Mouse (Mus musculus): ENCODE results near the gene Gm11037. TPM values are rescaled to one million over a fixed set of nuclear protein-coding genes. Genes with fewer than 3 reads are reported as not detected.

The Gm11037 gene
- polyA plus RNA-seq, 1 experiment from 2014 or later = not detected

DNA sequence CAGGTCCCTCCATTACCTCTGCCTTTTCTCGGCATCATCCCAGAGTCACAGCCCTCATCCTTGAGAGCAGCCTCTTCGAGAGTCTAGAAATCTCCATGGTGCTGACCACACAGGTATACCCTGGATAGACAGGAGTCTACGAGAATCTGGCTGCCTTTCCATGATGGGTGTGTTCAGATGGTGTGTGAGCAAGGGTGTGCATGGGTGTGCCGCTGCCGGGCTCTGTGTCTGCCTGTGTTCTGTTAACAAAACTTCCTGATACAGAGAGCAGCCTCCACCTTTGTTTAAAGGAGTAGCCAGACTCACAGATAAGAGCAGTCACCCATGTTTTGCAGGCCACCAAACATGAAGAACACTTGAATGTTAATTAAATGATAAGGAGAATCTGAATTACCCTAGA is 3.5 kb upstream of the Gm11037 start:
- H3K36me3 ChIP-seq = no peaks in the 10 kb centered on the region
- peak overlapping the region; percentile 80; the same call in 1 of the 2 replicates for H3K4me2 ChIP-seq
- H3K4me3 ChIP-seq = no peak overlapping the region
- 57% methylated on average over 5 of the region's 5 CpGs for WGBS
- no peak overlapping the region; the same call in none of the 2 replicates for H3K27ac ChIP-seq (ENCODE audit: poor library complexity, severe bottlenecking)
- H3K9ac ChIP-seq = no peak overlapping the region
- no peak for ATAC-seq (ENCODE audit: insufficient number of reproducible peaks, low FRiP score)
- no peaks in the 10 kb centered on the region for H3K9me3 ChIP-seq (replicated peaks)
- H3K4me1 ChIP-seq (replicated peaks) = peaks cover 58% of the 10 kb centered on the region
- peaks cover 13% of the 10 kb centered on the region; the same call in 1 of the 2 replicates for H3K27me3 ChIP-seq (replicated peaks)

DNA sequence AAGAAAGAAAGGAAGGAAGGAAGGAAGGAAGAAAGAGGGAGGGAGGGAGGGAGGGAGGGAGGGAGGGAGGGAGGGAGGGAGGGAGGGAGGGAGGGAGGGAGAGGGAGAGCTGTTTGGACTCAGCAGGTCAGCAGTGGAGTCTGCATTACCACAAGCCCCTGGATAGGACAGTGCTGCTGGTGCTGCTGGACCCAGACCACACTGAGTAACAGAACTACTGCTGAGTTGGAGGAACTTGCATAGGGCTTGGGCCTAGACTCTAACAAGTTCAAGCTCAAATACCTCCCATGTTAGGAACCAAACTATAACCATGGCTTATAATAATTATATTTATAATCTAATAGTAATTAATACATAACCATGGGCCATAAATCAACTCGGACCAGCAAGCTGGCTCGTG is 2.4 kb upstream of the Gm11037 start:
- no peak for ATAC-seq (ENCODE audit: insufficient number of reproducible peaks, low FRiP score)
- no peaks in the 10 kb centered on the region for H3K36me3 ChIP-seq
- H3K4me1 ChIP-seq (replicated peaks) = peaks cover 66% of the 10 kb centered on the region
- no peak overlapping the region for H3K4me2 ChIP-seq
- 0 out of 2 replicates have a peak, but pooled peaks cover 7% of the 10 kb centered on the region for H3K27me3 ChIP-seq (replicated peaks)
- no peak overlapping the region for H3K27ac ChIP-seq (ENCODE audit: poor library complexity, severe bottlenecking)
- no peak overlapping the region for H3K4me3 ChIP-seq
- 91% methylated on average over 2 of the region's 2 CpGs for WGBS
- no peaks in the 10 kb centered on the region for H3K9me3 ChIP-seq (replicated peaks)
- H3K9ac ChIP-seq = no peak overlapping the region

DNA sequence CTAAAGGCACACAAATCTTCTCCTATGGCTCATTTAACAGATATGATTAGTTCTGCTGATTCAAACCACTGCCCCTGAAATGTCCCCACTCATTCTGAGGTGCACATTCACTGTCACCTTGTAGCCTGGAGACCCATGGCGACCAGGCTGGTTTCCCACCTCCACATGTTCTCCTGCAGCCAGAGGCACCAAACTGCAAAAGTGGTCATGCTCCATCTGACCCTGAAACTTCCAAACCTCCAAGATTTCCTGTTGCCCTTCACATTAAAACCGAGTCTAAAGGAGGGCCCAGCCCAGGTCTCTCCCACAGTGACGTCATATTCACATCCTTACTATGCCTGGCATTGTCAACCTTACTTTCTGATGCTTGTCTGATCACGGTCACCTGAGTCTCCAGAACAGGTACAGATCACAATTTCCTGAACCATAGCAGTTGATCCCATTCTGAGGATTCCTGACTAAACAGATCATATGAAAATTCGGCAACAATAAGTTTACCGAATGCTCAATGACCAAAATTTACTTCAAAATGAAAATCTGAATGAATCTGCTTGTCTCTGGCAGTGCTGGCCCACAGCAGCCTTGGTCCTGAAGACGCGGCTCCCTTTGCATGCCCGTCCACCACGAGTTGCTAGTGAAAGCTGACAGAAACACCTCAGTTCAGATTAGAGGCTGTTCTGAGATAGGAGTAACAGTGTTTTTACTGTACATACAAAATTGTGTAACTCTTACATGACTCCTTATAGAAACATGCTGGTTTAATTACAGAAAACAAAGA is 997 bp upstream of the Gm11037 start:
- H3K36me3 ChIP-seq = no peaks in the 10 kb centered on the region
- H3K4me1 ChIP-seq (replicated peaks) = peaks cover 62% of the 10 kb centered on the region
- 55% methylated on average over 10 of the region's 10 CpGs for WGBS
- H3K4me2 ChIP-seq = no peak overlapping the region
- H3K9me3 ChIP-seq (replicated peaks) = no peaks in the 10 kb centered on the region
- H3K27ac ChIP-seq (ENCODE audit: poor library complexity, severe bottlenecking) = no peak overlapping the region
- no peak for ATAC-seq (ENCODE audit: insufficient number of reproducible peaks, low FRiP score)
- H3K4me3 ChIP-seq = no peak overlapping the region
- 0 out of 2 replicates have a peak, but pooled peaks cover 4% of the 10 kb centered on the region for H3K27me3 ChIP-seq (replicated peaks)
- H3K9ac ChIP-seq = no peak overlapping the region

DNA sequence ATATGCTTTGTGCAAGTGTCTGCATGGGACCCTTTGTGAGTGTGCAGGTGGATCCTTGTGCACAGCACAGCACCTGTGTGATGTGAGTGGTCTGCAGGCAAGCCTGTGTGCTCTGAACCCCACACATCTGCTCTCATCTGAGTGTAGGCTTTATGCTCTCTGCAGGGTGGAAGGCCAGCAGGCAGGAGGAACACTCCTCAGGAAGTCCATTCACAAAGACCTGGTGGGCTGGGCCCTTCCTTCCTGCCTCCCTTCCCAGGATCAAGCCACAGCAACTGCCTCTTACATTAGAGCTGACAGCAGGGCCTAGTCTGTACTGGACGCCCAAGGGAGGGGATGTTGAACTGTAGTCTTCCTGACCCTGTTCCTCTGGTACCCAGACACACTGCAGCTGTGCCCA is 1.1 kb downstream of the Gm11037 start:
- Histone ChIP-seq H3K36me3 (peaks cover 14% of the 10 kb centered on the region), H3K27ac (ENCODE audit: poor library complexity, severe bottlenecking) (peak overlapping the region; percentile 79), H3K4me1 (replicated peaks) (peaks cover 43% of the 10 kb centered on the region), H3K4me2 (no peak overlapping the region), H3K9me3 (replicated peaks) (no peaks in the 10 kb centered on the region), H3K9ac (no peak overlapping the region; the same call in 1 of the 2 replicates), H3K27me3 (replicated peaks) (no peaks in the 10 kb centered on the region), H3K4me3 (no peak overlapping the region)
- 0 out of 2 replicates have a peak, but pooled peaks have one; percentile 22 for ATAC-seq (ENCODE audit: insufficient number of reproducible peaks, low FRiP score)
- 44% methylated on average over 1 of the region's 1 CpGs for WGBS

DNA sequence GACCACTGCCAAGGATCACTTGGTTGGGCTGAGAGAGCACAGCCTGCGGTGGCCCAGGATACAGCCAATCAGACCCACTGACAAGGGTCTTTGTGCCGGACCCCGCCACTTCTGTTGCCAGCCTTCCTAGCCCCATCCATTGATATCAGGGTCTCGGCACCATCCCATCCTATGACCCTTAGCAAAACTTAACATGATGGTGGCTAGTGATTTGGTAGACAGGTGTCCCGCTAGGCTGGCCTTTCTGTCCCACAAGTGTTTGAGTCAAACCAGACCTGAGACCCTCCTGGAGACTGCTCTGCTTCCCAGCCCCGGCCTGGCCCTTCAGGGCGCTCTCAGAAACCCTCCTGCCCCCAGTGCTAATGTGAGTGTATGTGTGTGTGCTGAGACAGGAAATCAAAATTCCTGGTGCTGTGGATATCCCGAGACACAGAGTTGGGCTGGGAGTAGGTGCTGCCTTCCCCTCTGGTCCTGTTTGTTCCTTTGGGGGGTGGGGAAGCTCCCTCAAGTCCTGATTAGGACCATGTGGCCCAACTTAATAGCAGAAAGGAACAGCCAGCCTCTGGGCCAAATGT is 1.6 kb downstream of the Gm11037 start:
- WGBS = 62% methylated on average over 8 of the region's 8 CpGs
- H3K4me1 ChIP-seq (replicated peaks) = peaks cover 47% of the 10 kb centered on the region
- H3K36me3 ChIP-seq = peaks cover 14% of the 10 kb centered on the region
- H3K4me2 ChIP-seq = no peak overlapping the region
- no peaks in the 10 kb centered on the region for H3K9me3 ChIP-seq (replicated peaks)
- no peaks in the 10 kb centered on the region for H3K27me3 ChIP-seq (replicated peaks)
- peak overlapping the region; percentile 79 for H3K27ac ChIP-seq (ENCODE audit: poor library complexity, severe bottlenecking)
- H3K9ac ChIP-seq = no peak overlapping the region; the same call in 1 of the 2 replicates
- ATAC-seq (ENCODE audit: insufficient number of reproducible peaks, low FRiP score) = no peak
- H3K4me3 ChIP-seq = no peak overlapping the region

DNA sequence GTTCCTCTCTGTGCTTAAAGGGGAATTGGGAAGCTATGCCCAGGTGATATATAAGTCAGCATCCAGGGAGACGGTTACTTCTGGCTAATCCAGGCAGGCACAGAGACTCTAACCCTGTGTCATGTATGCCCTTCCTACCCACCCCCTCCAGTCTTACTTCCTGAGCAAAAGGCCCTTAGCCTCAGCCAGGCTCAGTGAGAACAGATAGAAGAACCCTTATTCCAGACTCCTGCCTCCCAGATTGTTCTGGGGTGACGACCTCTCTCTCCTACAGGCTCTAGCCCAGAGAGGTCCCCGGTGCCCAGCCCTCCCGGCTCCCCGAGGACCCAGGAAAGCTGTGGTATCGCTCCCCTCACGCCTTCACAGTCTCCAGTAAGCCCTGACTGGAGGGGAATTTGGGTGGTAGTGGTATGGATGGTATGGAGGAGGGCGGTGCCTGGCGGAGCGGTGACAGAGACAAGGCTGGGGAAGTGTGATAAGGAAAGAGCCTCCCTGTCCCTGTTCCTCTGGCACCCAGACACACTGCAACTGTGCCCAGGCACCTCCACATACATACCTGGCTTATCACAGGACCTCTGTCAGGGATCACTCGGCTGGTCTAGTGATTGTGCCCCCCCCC is 2.3 kb downstream of the Gm11037 start:
- H3K36me3 ChIP-seq = peaks cover 14% of the 10 kb centered on the region

DNA sequence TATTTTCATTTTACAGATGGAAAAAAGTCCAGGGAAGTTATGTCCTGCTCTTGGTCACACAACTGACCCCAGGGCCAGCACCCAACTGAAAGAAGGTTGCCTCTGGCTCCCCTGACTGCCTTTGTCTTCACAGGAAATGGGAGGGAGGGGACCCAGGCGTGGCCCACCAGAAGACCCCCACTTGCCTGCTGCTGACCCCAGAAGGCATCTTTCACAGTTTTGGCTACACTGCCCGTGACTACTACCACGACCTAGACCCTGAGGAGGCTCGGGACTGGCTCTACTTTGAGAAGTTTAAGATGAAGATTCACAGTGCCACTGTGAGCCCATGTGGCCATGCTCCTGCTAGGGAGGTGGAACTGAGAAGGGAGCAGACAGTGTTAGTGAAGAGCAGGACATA is 5.0 kb downstream of the Gm11037 start:
- Histone ChIP-seq H3K36me3 (peaks cover 28% of the 10 kb centered on the region), H3K27ac (ENCODE audit: poor library complexity, severe bottlenecking) (no peak overlapping the region), H3K4me3 (no peak overlapping the region), H3K4me1 (replicated peaks) (peaks cover 49% of the 10 kb centered on the region), H3K27me3 (replicated peaks) (no peaks in the 10 kb centered on the region), H3K4me2 (no peak overlapping the region), H3K9ac (no peak overlapping the region), H3K9me3 (replicated peaks) (no peaks in the 10 kb centered on the region)
- 88% methylated on average over 4 of the region's 4 CpGs for WGBS
- no peak for ATAC-seq (ENCODE audit: insufficient number of reproducible peaks, low FRiP score)

More for the DNA sequence above, 2.3 kb downstream of the Gm11037 start:
- H3K27me3 ChIP-seq (replicated peaks) = no peaks in the 10 kb centered on the region
- peak; percentile 94 for ATAC-seq (ENCODE audit: insufficient number of reproducible peaks, low FRiP score)
- H3K4me2 ChIP-seq = peak overlapping the region; percentile 30
- H3K27ac ChIP-seq (ENCODE audit: poor library complexity, severe bottlenecking) = peak overlapping the region; percentile 79
- H3K4me3 ChIP-seq = no peak overlapping the region
- WGBS = 13% methylated on average over 11 of the region's 11 CpGs
- 0 out of 2 replicates have a peak overlapping the region, but pooled peaks have one; percentile 42 for H3K9ac ChIP-seq
- H3K9me3 ChIP-seq (replicated peaks) = no peaks in the 10 kb centered on the region
- peaks cover 55% of the 10 kb centered on the region for H3K4me1 ChIP-seq (replicated peaks)

DNA sequence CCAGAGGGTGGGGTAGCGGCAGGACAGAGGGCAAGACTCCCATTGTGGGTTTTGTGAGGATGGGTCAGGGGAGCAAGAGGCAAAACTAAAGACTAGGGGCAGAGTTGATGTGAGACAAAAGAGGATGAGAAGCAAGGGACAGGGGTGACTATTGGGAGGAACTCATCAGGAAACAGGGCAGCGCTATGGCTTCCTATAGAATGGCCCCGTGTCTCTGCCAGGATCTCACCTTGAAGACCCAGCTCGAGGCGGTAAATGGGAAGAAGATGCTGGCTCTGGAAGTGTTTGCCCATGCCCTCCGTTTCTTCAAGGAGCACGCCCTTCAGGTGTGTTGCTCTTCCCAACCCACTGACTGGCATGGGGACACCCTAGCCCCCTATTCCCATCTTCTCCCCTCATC is 5.5 kb downstream of the Gm11037 start:
- WGBS = 87% methylated on average over 7 of the region's 7 CpGs
- ATAC-seq (ENCODE audit: insufficient number of reproducible peaks, low FRiP score) = no peak
- Histone ChIP-seq H3K27ac (ENCODE audit: poor library complexity, severe bottlenecking) (no peak overlapping the region), H3K27me3 (replicated peaks) (no peaks in the 10 kb centered on the region), H3K4me2 (no peak overlapping the region), H3K4me3 (no peak overlapping the region), H3K4me1 (replicated peaks) (peaks cover 48% of the 10 kb centered on the region), H3K9me3 (replicated peaks) (no peaks in the 10 kb centered on the region), H3K9ac (no peak overlapping the region), H3K36me3 (peaks cover 33% of the 10 kb centered on the region)

DNA sequence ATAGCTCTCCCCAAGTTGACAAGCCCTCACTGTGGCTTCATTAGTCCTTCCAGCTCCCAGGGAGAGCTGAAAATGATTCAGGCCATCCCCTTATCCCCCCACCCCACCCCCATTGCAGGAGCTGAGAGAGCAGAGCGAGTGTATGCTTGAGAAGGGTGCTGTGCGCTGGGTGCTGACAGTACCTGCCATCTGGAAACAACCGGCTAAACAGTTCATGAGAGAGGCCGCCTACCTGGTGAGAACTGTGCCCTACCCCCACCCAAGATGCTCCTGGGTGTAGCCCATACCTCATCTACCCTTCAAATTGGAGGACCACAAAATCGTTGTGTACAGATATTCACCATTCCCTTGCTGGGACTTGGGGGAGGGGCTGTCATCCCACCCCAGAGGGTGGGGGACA is 6.0 kb downstream of the Gm11037 start:
- Histone ChIP-seq H3K27ac (ENCODE audit: poor library complexity, severe bottlenecking) (no peak overlapping the region; the same call in 1 of the 2 replicates), H3K4me2 (no peak overlapping the region), H3K27me3 (replicated peaks) (no peaks in the 10 kb centered on the region), H3K4me3 (no peak overlapping the region), H3K36me3 (peaks cover 36% of the 10 kb centered on the region), H3K9ac (no peak overlapping the region), H3K4me1 (replicated peaks) (peaks cover 43% of the 10 kb centered on the region), H3K9me3 (replicated peaks) (no peaks in the 10 kb centered on the region)
- no peak for ATAC-seq (ENCODE audit: insufficient number of reproducible peaks, low FRiP score)
- WGBS = 80% methylated on average over 5 of the region's 5 CpGs

DNA sequence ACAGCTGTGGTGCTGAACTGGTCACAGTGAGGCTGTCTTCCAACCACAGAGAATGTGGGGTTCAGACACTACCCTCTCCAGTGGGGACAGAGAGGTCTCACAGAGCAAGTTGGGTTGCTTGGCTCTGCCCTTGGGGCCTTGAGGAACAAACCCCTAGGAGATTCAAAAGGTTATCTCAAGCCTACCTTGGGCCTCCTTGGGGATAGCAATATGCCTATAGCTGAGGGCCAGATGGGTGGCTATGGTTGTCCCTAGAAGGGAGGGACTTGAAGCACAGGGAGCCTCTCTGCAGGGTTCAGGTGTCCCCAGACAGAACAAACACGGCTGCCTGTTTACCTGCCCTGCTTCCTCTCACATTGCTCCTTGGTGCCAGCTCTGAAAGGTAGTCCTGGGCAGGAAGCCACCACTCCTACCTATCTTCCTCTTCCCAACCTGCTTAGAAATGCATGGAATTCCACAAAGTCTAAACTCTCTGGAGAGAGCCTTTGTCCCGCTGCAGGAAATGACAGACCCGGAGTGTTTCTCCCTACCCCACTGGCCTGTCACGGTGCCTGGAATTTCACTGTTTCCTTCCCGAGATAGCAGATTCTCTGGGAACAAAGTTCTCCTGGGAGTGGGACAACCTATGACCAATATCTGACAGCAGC is 6.7 kb downstream of the Gm11037 start:
- Histone ChIP-seq H3K27ac (ENCODE audit: poor library complexity, severe bottlenecking) (peak overlapping the region; percentile 67), H3K4me3 (no peak overlapping the region), H3K4me2 (no peak overlapping the region), H3K9me3 (replicated peaks) (no peaks in the 10 kb centered on the region), H3K36me3 (peaks cover 43% of the 10 kb centered on the region), H3K9ac (no peak overlapping the region; the same call in 1 of the 2 replicates), H3K4me1 (replicated peaks) (peaks cover 41% of the 10 kb centered on the region), H3K27me3 (replicated peaks) (no peaks in the 10 kb centered on the region)
- 14% methylated on average over 5 of the region's 5 CpGs for WGBS
- 0 out of 2 replicates have a peak, but pooled peaks have one; percentile 2 for ATAC-seq (ENCODE audit: insufficient number of reproducible peaks, low FRiP score)

DNA sequence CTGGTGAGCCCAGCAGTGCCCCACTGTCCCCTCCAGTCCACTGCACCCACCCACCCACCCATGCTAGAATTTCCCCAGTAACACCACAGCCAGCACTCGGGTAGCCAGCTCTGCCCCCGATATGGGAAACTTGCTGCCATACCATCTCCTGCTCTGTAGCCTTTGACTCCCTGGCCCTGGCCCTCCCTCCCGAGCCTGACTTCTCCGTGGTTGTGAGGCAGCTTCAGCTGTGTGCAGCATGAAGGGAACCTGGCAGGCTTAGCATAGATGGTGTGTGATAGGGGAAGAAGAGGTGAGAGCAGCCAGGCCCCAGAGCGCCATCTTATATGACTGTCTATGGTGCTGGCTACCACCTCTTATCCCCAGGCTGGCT is 7.2 kb downstream of the Gm11037 start:
- no peak overlapping the region for H3K4me2 ChIP-seq
- 54% methylated on average over 5 of the region's 5 CpGs for WGBS
- H3K9ac ChIP-seq = no peak overlapping the region; the same call in 1 of the 2 replicates
- H3K4me3 ChIP-seq = no peak overlapping the region
- H3K36me3 ChIP-seq = peaks cover 48% of the 10 kb centered on the region
- H3K27ac ChIP-seq (ENCODE audit: poor library complexity, severe bottlenecking) = peak overlapping the region; percentile 67; the same call in 1 of the 2 replicates
- H3K9me3 ChIP-seq (replicated peaks) = no peaks in the 10 kb centered on the region
- no peak for ATAC-seq (ENCODE audit: insufficient number of reproducible peaks, low FRiP score)
- H3K27me3 ChIP-seq (replicated peaks) = no peaks in the 10 kb centered on the region
- peaks cover 41% of the 10 kb centered on the region for H3K4me1 ChIP-seq (replicated peaks)
